Mouse (Mus musculus) embryonic fibroblast, embryonic 13.5 days (primary cell): Measurements from ENCODE around the gene Rtkn2.

ENCODE experiments used
- CTCF ChIP-seq: IDR thresholded peaks from 2 replicates; pipeline ENCODE4 v1.5.1; 2011; ENCODE audit warnings: mild to moderate bottlenecking, control low read depth, low read length, moderate library complexity, borderline replicate concordance; ENCODE audit not compliant: insufficient read depth
- POLR2A ChIP-seq: IDR thresholded peaks from 2 replicates; pipeline ENCODE4 v1.6.1; 2011; ENCODE audit warnings: low read depth, mild to moderate bottlenecking, control low read depth, low read length, moderate library complexity

- TF ChIP-seq CTCF (no peak), POLR2A (no peak)
Measured at GRCm38 (mm10) chr10:68064571-68064970, 85.2 kb downstream of the Rtkn2 start.
